Mouse (Mus musculus): ENCODE measurements around the gene Rapgef6. TPM values are rescaled to one million over a fixed set of nuclear protein-coding genes. Genes with fewer than 3 reads are reported as not detected.

Gene Rapgef6
- polyA plus RNA-seq, 1 experiment, result 36.7 TPM

DNA sequence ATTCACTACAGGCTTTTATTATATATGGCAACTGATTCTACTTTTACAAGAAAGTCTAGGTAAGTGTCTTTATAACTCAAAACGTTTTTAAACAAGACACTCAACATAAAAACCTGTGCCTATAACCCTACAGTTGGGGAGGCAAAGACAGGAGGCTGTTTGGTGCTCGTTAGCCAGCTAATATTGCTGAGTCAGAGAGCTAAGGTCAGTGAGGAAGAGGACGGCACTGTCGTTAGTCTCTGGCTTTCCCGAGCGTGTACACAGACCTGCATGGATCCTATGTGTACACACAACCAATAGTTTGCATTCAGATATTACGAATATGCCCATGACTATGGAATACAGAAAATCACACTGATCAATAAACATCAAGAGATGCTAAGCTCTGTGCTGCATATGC, 208.7 kb downstream of the Rapgef6 start:
- H3K9me3 ChIP-seq (replicated peaks; ENCODE audit: control insufficient read depth, insufficient read depth, low read length, poor library complexity, severe bottlenecking), result no peaks in the 10 kb centered on the region
- H3K27me3 ChIP-seq (ENCODE audit: control insufficient read depth, insufficient read depth, low read length, poor library complexity, severe bottlenecking), result no peaks in the 10 kb centered on the region
- H3K36me3 ChIP-seq (ENCODE audit: control insufficient read depth, insufficient read depth, low read length, poor library complexity, severe bottlenecking), result peaks cover 12% of the 10 kb centered on the region
- H3K4me1 ChIP-seq (ENCODE audit: control insufficient read depth, insufficient read depth, low read length), result no peaks in the 10 kb centered on the region
- no peak overlapping the region for H3K27ac ChIP-seq (ENCODE audit: insufficient read depth, low read length)
- TF ChIP-seq EP300 (IDR thresholded peaks at IDR 0.05; ENCODE audit: insufficient read depth, low read depth, low read length) (no peak), CTCF (IDR thresholded peaks at IDR 0.05; ENCODE audit: low read depth, low read length) (no peak), POLR2A (IDR thresholded peaks at IDR 0.05; ENCODE audit: insufficient read depth, low read length) (no peak)
- H3K4me3 ChIP-seq (ENCODE audit: low read depth, low read length), result no peak overlapping the region
- H3K9ac ChIP-seq (ENCODE audit: low read depth, poor library complexity, severe bottlenecking), result no peak overlapping the region

DNA sequence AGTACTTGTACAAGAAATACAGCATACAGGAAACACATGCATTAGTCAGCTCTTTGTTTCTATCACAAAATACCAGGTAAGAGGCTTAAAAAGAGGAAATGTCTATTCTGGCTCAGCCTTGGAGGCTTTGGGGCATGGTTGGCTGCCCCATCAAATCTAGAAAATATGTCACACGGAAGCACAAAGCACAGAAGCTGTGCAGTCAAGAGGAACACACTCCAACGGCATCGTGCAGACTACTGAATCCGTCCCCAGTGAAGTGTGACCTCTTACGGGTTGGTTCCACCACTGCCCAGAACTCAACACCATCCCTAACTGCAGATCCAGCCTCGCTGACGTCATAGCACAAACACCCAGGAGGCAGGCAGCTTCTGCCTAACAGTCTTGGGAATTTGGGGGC, 210.9 kb downstream of the Rapgef6 start:
- H3K27me3 ChIP-seq (ENCODE audit: control insufficient read depth, insufficient read depth, low read length, poor library complexity, severe bottlenecking), result no peaks in the 10 kb centered on the region
- TF ChIP-seq POLR2A (IDR thresholded peaks at IDR 0.05; ENCODE audit: insufficient read depth, low read length) (no peak), EP300 (IDR thresholded peaks at IDR 0.05; ENCODE audit: insufficient read depth, low read depth, low read length) (no peak), CTCF (IDR thresholded peaks at IDR 0.05; ENCODE audit: low read depth, low read length) (no peak)
- no peaks in the 10 kb centered on the region for H3K9me3 ChIP-seq (replicated peaks; ENCODE audit: control insufficient read depth, insufficient read depth, low read length, poor library complexity, severe bottlenecking)
- no peak overlapping the region for H3K4me3 ChIP-seq (ENCODE audit: low read depth, low read length)
- H3K4me1 ChIP-seq (ENCODE audit: control insufficient read depth, insufficient read depth, low read length), result no peaks in the 10 kb centered on the region
- H3K27ac ChIP-seq (ENCODE audit: insufficient read depth, low read length), result no peak overlapping the region
- peaks cover 8% of the 10 kb centered on the region for H3K36me3 ChIP-seq (ENCODE audit: control insufficient read depth, insufficient read depth, low read length, poor library complexity, severe bottlenecking)
- H3K9ac ChIP-seq (ENCODE audit: low read depth, poor library complexity, severe bottlenecking), result no peak overlapping the region

DNA sequence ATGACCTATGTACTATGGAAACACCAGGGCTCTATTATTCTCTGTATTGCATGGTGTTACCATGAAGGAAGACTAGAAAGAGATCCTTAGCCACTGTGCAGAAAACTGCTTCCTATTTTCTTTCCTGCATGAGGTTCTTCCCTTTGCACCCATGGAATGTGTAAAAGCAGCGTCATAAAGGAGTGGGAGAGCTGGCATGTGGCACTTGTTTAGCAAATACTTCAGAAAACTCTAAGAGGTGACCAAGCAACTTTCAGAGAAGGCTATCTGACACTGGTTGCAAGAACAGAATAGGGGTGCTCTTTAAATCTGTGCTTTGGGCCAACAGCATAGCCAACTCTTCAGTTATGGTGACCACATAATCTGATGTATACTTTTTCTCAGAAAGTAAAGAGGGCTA, 212.5 kb downstream of the Rapgef6 start:
- TF ChIP-seq CTCF (IDR thresholded peaks at IDR 0.05; ENCODE audit: low read depth, low read length), result no peak
- no peak for TF ChIP-seq POLR2A (IDR thresholded peaks at IDR 0.05; ENCODE audit: insufficient read depth, low read length)
- TF ChIP-seq EP300 (IDR thresholded peaks at IDR 0.05; ENCODE audit: insufficient read depth, low read depth, low read length), result no peak
- H3K36me3 ChIP-seq (ENCODE audit: control insufficient read depth, insufficient read depth, low read length, poor library complexity, severe bottlenecking), result peaks cover 10% of the 10 kb centered on the region

DNA sequence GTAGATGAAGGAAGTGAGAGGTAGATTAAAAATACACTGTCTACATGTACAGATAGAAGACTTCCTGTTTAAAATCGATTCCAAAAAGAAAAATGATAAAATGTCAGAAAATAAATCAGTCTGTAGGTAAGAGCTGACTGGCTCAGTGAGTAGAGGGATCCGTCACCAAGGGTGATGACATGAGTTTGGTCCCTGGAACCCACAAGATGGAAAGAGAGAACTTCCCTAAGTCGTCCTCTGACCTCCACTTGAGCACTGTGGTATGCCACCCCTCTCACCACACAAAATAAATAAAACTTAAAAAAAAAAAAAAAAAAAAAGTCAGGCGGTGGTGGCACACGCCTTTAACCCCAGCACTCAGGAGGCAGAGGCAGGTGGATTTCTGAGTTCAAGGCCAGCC, 214.3 kb downstream of the Rapgef6 start:
- TF ChIP-seq EP300 (IDR thresholded peaks at IDR 0.05; ENCODE audit: insufficient read depth, low read depth, low read length) (no peak), CTCF (IDR thresholded peaks at IDR 0.05; ENCODE audit: low read depth, low read length) (no peak)
- peaks cover 11% of the 10 kb centered on the region for H3K36me3 ChIP-seq (ENCODE audit: control insufficient read depth, insufficient read depth, low read length, poor library complexity, severe bottlenecking)

More for the DNA sequence above, 212.5 kb downstream of the Rapgef6 start:
- Histone ChIP-seq H3K4me3 (ENCODE audit: low read depth, low read length) (no peak overlapping the region), H3K9ac (ENCODE audit: low read depth, poor library complexity, severe bottlenecking) (no peak overlapping the region), H3K9me3 (replicated peaks; ENCODE audit: control insufficient read depth, insufficient read depth, low read length, poor library complexity, severe bottlenecking) (no peaks in the 10 kb centered on the region), H3K27me3 (ENCODE audit: control insufficient read depth, insufficient read depth, low read length, poor library complexity, severe bottlenecking) (no peaks in the 10 kb centered on the region), H3K4me1 (ENCODE audit: control insufficient read depth, insufficient read depth, low read length) (no peaks in the 10 kb centered on the region), H3K27ac (ENCODE audit: insufficient read depth, low read length) (no peak overlapping the region)

DNA sequence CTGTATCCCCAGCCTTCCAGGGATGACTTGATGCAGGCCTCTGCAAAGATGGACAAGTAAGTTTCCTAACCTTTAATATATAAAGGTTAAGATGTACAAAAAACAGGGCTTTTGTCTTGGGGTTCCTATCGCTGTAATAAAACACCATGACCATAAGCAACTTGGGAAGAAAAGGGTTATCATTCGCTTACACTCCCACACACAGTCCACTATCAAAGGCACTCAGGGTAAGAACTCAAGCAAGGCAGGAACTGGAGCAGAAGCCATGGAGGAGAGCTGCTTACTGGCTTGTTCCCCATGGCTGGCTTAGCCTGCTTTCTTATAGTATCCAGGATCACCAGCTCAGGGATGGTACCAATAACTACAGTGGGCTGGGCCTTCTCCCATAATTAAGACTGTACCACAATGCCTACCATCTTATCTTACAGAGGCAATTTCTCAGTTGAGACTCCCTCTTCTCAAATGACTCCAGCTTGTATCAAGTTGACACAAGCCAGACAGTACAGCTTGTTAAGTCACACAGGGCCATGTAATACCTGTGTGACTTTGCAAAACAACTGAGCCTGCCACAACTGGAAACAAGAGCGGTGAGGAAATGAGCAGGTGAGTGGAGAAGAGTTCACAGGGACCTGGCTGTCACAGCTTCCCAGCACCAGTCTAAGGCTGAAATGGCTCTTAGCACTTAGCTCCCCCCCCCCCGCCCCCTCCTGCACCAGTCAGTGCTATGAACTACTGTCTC, 216.5 kb downstream of the Rapgef6 start:
- H3K27ac ChIP-seq (ENCODE audit: insufficient read depth, low read length), result no peak overlapping the region
- H3K4me3 ChIP-seq (ENCODE audit: low read depth, low read length), result no peak overlapping the region
- no peak for TF ChIP-seq CTCF (IDR thresholded peaks at IDR 0.05; ENCODE audit: low read depth, low read length)
- no peak for TF ChIP-seq POLR2A (IDR thresholded peaks at IDR 0.05; ENCODE audit: insufficient read depth, low read length)
- no peak for TF ChIP-seq EP300 (IDR thresholded peaks at IDR 0.05; ENCODE audit: insufficient read depth, low read depth, low read length)
- peaks cover 11% of the 10 kb centered on the region for H3K36me3 ChIP-seq (ENCODE audit: control insufficient read depth, insufficient read depth, low read length, poor library complexity, severe bottlenecking)
- no peaks in the 10 kb centered on the region for H3K4me1 ChIP-seq (ENCODE audit: control insufficient read depth, insufficient read depth, low read length)
- H3K27me3 ChIP-seq (ENCODE audit: control insufficient read depth, insufficient read depth, low read length, poor library complexity, severe bottlenecking), result no peaks in the 10 kb centered on the region
- no peaks in the 10 kb centered on the region for H3K9me3 ChIP-seq (replicated peaks; ENCODE audit: control insufficient read depth, insufficient read depth, low read length, poor library complexity, severe bottlenecking)
- H3K9ac ChIP-seq (ENCODE audit: low read depth, poor library complexity, severe bottlenecking), result no peak overlapping the region

More for the DNA sequence above, 214.3 kb downstream of the Rapgef6 start:
- H3K9ac ChIP-seq (ENCODE audit: low read depth, poor library complexity, severe bottlenecking), result no peak overlapping the region
- H3K27me3 ChIP-seq (ENCODE audit: control insufficient read depth, insufficient read depth, low read length, poor library complexity, severe bottlenecking), result no peaks in the 10 kb centered on the region
- H3K4me3 ChIP-seq (ENCODE audit: low read depth, low read length), result no peak overlapping the region
- H3K4me1 ChIP-seq (ENCODE audit: control insufficient read depth, insufficient read depth, low read length), result no peaks in the 10 kb centered on the region
- H3K27ac ChIP-seq (ENCODE audit: insufficient read depth, low read length), result no peak overlapping the region
- H3K9me3 ChIP-seq (replicated peaks; ENCODE audit: control insufficient read depth, insufficient read depth, low read length, poor library complexity, severe bottlenecking), result no peaks in the 10 kb centered on the region

DNA sequence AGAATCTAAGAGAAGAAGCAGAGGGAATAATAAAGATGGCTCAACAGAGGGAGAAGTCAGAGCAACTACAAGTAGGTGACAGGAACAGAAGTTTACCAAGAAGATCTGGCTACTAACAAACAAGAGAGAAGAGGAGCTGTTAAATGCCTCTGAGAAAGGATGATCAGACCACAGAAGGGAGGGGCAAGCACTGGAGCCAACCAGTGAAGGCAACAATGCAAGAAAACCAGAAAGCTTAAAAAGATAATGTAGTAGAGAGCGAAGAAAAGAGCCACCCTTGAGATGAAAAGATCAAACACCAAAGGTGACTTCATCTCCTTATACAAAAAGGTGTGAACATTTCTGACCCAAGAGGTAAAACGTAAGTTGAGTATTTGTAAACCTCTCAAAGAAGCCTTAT, 218.7 kb downstream of the Rapgef6 start:
- peaks cover 4% of the 10 kb centered on the region for H3K4me1 ChIP-seq (ENCODE audit: control insufficient read depth, insufficient read depth, low read length)
- TF ChIP-seq POLR2A (IDR thresholded peaks at IDR 0.05; ENCODE audit: insufficient read depth, low read length), result no peak
- TF ChIP-seq EP300 (IDR thresholded peaks at IDR 0.05; ENCODE audit: insufficient read depth, low read depth, low read length), result no peak
- no peak for TF ChIP-seq CTCF (IDR thresholded peaks at IDR 0.05; ENCODE audit: low read depth, low read length)
- no peak overlapping the region for H3K4me3 ChIP-seq (ENCODE audit: low read depth, low read length)
- no peak overlapping the region for H3K27ac ChIP-seq (ENCODE audit: insufficient read depth, low read length)
- H3K36me3 ChIP-seq (ENCODE audit: control insufficient read depth, insufficient read depth, low read length, poor library complexity, severe bottlenecking), result peaks cover 3% of the 10 kb centered on the region
- no peaks in the 10 kb centered on the region for H3K27me3 ChIP-seq (ENCODE audit: control insufficient read depth, insufficient read depth, low read length, poor library complexity, severe bottlenecking)
- no peaks in the 10 kb centered on the region for H3K9me3 ChIP-seq (replicated peaks; ENCODE audit: control insufficient read depth, insufficient read depth, low read length, poor library complexity, severe bottlenecking)
- H3K9ac ChIP-seq (ENCODE audit: low read depth, poor library complexity, severe bottlenecking), result no peak overlapping the region

All from ES-Bruce4 (cell line).